ENCODE assay signal across 9 mouse cellular contexts in the genomic region with DNA sequence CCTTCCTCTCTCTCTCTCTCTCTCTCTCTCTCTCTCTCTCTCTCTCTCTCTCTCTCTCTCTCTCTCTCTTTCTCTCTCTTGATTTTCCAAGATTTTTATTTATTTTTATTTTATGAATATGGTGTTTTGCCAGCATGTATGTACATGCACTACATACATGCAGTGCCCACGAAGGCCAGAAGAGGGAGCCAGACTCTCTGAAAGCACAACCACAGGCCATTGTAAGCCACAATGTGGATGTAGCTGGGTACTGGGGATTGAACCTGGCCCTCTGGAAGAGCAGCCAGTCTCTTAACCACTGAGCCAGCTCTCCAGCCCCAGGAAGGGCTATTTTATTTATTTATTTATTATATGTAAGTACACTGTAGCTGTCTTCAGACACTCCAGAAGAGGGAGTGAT. TPM values are rescaled to one million over a fixed set of nuclear protein-coding genes. Genes with fewer than 3 reads are reported as not detected.
DNase-seq lines count a peak whose midpoint lies in the region.
"Had no signal": no experiment of that assay in that cellular context is flagged by ENCODE, and none has a peak within 500 bp of the region (broad histone marks: within the 10 kb centered on the region; RNA-seq: fewer than 3 reads in every experiment).

No protein-coding gene starts in this region.

- 0% methylated on average over 1 of the region's 1 CpGs for WGBS in heart, embryonic 10.5 days

- peaks cover 6% of the 10 kb centered on the region; the same call in 1 of the 2 replicates for H3K4me1 ChIP-seq in heart, embryonic 10.5 days

- DNase-seq in heart, adult 8-10 months (ENCODE audit: low spot score): peak; percentile 63
- no peak for DNase-seq in heart, embryonic 10.5 days (ENCODE audit: low spot score)
- peak; percentile 83 for DNase-seq in ZHBTc4 (ENCODE audit: low read depth, low spot score)
- peak; percentile 45 to 70 for DNase-seq in cerebellum, postnatal 4 days (ENCODE audit: low spot score in 2 of 2)
- DNase-seq in hindlimb bud, embryonic 11.5 days (ENCODE audit: extremely low spot score, low read depth, low spot score): peak; percentile 39
- DNase-seq in left cerebral cortex, postnatal 36 days (ENCODE audit: low spot score in 2 of 2): peak; percentile 55 to 65
- DNase-seq in natural killer cell, adult 2 months (ENCODE audit: low spot score in 2 of 2): peak; percentile 60 to 72
- DNase-seq in testis, postnatal 10 days (ENCODE audit: low spot score): peak; percentile 86

- no peaks in the 10 kb centered on the region for H3K27me3 ChIP-seq in heart, embryonic 10.5 days (ENCODE audit: insufficient read depth, poor library complexity, severe bottlenecking)

- H3K4me3 ChIP-seq in heart, embryonic 10.5 days: no peak overlapping the region

- no peaks in the 10 kb centered on the region for H3K36me3 ChIP-seq in heart, embryonic 10.5 days

- intact Hi-C loops in left cerebral cortex, postnatal 36 days (cut with DNase I): no loop called here

- no peak overlapping the region for H3K27ac ChIP-seq in heart, embryonic 10.5 days

- H3K9me3 ChIP-seq in heart, embryonic 10.5 days: no peaks in the 10 kb centered on the region

RNA-seq across cellular contexts. Expression of a gene that starts 11.1 kb away (rescaled TPM):
- total RNA-seq in heart, adult 8-10 months (2022): not detected
- 0.18 TPM in 1 of 2 replicates, not detected in the other for polyA plus RNA-seq in heart, embryonic 10.5 days (2016; fragmentation: Nextera tagmentation; extraction: Ambion mirVana)
- total RNA-seq in left cerebral cortex, postnatal 36 days (2021): under 1 TPM; 0.20 to 0.68 TPM
- total RNA-seq: neutrophil, adult 5-6 weeks had no signal

RNA-seq across cellular contexts. Expression of a gene that starts 14.2 kb away (rescaled TPM):
- total RNA-seq in heart, adult 8-10 months (2022): not detected
- not detected in 2 replicates for polyA plus RNA-seq in heart, embryonic 10.5 days (2016; fragmentation: Nextera tagmentation; extraction: Ambion mirVana)
- total RNA-seq in left cerebral cortex, postnatal 36 days (2021): not detected
- total RNA-seq: neutrophil, adult 5-6 weeks had no signal

RNA-seq across cellular contexts. Expression of a gene that starts 27.8 kb away (rescaled TPM):
- total RNA-seq in heart, adult 8-10 months (2022): not detected
- 0.21 TPM in 1 of 2 replicates, not detected in the other for polyA plus RNA-seq in heart, embryonic 10.5 days (2016; fragmentation: Nextera tagmentation; extraction: Ambion mirVana)
- not detected for total RNA-seq in left cerebral cortex, postnatal 36 days (2021)
- total RNA-seq: neutrophil, adult 5-6 weeks had no signal

RNA-seq across cellular contexts. Expression of a gene that starts 28.7 kb away (rescaled TPM):
- total RNA-seq in heart, adult 8-10 months (2022): not detected
- polyA plus RNA-seq in heart, embryonic 10.5 days (2016; fragmentation: Nextera tagmentation; extraction: Ambion mirVana): 0.25 and 1.2 TPM in 2 replicates
- 1 to 10 TPM; 1.2 to 1.8 TPM for total RNA-seq in left cerebral cortex, postnatal 36 days (2021)

RNA-seq across cellular contexts. Expression of a gene that starts 52.0 kb away (rescaled TPM):
- not detected for total RNA-seq in heart, adult 8-10 months (2022)
- polyA plus RNA-seq in heart, embryonic 10.5 days (2016; fragmentation: Nextera tagmentation; extraction: Ambion mirVana): not detected in 2 replicates
- total RNA-seq in left cerebral cortex, postnatal 36 days (2021): not detected
- total RNA-seq: neutrophil, adult 5-6 weeks had no signal
